Mouse (Mus musculus) retina, embryonic 14.5 days (tissue): ENCODE results near the gene Olfr314.
A peak's percentile ranks its signal among the peaks of the same experiment; 100 is the strongest.
"Not testable (repeated sequence)": the region's sequence is repeated elsewhere in the genome, so short reads cannot be mapped to it uniquely, and the experiment has no call there.

Experiments
- DNase-seq: peaks from one replicate; pipeline ENCODE4 v3.0.0-alpha.2; 2015; ENCODE audit warnings: low spot score

The Olfr314 gene

DNA sequence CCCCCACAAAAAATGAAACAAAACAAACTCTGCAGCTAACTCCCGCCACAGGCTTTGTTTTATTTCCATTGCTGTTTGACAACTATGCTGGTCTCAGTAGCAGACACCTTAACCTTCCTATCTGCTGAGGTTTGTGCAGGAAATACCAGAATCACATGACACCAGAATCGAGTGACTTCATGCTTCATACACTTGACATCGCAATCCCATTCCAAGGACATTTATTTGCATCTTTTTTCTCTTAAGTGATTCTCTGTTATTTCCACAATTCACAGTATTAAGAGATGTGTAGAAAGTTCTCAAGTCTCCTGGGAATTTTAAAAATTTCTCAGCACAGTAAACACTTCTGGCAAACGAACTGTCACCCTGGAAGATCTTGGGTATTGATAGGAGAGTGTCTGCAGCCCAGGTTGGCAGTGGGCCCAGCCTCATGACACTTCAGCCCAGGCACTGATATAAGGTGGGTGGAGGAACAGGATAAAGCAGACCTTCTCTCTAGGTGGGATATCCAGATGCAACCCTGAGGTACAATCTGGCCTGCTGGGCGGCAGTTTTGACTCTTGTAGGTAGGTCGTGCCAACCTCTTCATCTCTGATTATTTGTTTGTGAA lies at the start of gene Olfr314:
TSS of gene Olfr314 (plus strand) at position 473 of the 610 bp plus-strand sequence.
- no peak for DNase-seq

DNA sequence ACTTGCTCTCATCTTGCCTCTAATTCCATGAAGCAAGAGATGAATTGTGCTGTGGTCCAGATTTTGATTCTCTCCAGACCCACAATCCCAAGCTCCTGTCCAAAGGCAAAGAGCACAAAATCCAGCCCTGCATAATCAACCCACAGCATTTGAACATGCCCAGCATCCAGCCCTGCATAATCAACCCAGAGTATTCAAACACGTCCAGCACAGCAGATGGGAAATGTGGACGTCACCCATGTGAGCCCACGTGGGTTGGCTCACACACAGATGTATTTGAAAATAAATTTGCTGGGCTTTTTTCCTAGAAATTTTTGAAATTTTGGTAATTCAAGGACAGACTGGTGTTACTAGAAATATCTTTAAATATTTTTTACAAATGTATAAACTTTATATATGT lies 49.4 kb upstream of the Olfr314 start:
- no peak for DNase-seq

DNA sequence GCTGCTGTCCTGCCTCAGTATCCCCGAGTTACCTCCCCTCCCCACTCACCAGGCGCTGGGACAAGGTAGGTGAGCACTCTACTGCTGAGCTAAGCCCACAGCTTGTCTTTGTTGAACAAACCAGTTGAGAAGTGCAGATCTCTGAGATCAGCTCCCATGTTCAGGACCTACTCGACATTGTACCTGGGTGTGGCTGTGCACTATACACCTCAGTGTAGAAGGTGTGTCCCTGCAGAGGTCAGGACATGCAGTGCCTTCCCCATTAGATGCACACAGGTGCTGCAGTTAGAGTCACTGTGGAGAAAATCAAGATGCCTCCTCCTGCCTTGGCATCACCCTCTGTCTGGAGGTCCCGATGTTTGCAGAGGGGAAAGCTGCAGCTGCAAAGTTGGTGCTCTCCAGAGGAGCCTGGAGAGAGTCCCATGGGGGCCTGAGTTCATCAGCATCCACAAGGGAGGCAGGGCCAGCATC lies 43.9 kb upstream of the Olfr314 start, which contains the start of gene Olfr317:
TSS of gene Olfr317 (minus strand) at position 421 of the 471 bp plus-strand sequence.
- DNase-seq, result no peak

DNA sequence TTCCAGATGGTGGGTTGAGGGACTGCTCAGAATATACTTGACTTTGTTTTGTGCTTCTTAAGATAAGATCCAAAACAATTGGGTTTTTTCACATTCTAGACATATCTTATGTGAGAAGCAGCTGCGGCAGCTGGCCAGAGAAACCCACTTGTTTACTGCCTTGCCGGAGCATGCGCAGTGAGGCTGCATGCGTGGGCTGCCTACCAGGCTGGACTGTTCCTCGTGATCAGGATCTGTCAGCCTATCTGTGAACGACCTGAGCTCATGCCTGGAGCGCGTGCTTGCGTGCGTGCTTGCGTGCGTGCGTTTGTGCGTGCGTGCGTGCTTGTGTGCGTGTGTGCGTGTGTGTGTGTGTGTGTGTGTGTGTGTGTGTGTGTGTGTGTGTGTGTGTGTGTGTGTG lies 31.7 kb upstream of the Olfr314 start:
- DNase-seq, result not testable (repeated sequence)

DNA sequence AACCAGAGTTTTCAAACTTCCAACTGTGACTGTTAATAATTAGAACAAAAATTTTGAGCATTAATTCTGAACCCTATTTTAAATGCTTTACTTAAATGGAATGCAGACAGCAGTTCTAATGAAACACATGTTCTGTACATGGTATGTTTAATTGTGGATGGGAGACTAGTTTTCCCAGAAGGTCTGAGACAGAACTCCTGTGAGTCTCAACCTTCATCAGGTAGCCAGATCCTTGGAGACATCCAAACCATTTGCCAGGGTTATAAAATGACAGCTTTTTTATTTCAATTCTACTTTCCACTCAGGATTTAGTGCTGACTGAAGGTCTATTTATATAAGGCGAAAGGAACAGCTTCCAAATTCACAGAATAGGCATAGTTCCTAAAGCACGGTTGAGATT lies 30.3 kb upstream of the Olfr314 start, which contains the start of gene Olfr316:
TSS of gene Olfr316 (plus strand) at position 301 of the 400 bp plus-strand sequence.
- no peak for DNase-seq

DNA sequence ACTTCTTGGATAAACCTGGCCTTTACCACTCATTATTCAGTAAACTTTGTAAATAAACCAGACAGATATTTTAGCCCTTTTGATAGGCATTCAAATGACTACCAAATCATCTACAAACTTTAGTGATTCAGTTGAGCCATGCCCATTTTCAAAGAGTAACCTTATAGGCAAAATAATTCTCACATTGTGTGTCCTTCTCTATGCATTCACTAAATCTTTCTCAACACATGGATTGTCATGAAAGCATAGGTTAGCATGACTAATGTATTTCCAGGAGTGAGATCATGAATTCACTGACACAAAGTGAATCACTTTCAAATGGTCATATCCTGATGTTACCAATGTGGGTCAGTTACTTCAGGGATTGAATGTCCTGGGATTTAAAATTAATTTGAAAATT lies 9.9 kb upstream of the Olfr314 start, which contains the start of gene Olfr315:
TSS of gene Olfr315 (plus strand) at position 301 of the 400 bp plus-strand sequence.
- no peak for DNase-seq

DNA sequence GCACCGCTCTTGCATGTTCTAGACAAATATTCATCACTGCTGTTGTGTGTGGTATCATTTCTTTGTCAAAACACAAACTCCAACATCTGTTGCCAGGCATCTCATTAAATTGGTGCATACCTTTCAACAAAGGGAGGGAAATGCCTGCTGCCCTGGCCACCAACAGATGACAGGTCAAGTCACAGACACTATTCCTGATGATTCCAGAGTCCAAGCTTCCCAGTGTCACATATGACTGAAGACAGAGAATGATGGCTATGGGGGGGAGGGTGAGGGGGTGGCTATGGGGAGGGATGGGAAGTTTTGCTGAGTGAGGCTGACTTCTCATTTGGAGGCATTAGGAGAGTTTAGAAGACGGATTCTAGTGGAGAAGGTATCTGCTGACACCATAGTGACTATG lies 1.4 kb downstream of the Olfr314 start:
- DNase-seq, result no peak

DNA sequence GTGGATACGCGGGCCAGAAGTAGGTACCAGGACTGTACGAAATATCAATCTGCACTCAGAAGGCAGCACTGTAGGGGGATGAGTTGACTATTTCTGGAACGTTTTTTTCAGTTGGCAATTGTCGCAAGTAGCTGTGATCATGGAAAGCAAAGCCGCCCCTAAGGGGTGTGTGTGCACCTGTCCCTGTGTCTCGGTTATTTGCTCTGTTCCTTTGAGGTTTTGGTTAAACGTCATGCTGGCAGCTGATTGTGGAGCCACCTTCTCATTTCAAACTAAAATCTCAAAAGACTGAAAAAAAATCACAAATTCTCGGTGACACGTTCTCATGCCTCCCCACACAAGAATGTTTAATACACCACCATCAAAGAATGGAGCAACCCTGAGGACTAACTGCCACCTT lies 4.9 kb downstream of the Olfr314 start:
- no peak for DNase-seq

DNA sequence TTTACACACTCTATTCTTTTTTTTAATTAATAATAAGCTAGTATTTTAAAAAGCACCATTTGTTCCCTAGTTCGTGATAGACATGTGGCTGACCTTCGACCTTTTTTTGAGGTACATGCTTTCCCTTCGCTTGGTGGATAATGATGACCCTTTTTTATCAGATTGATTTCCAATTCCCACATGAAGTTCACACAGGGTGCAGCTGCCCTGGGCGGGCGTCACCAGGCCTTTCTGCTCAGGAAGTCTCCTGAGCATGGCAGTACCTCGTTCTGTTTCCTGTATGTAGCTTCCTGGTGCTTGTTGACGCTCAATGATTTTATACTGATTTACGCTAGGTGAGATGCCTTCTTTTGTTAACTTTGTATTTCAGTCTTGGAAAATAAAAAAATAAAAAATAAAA lies 5.6 kb downstream of the Olfr314 start:
- DNase-seq, result no peak

DNA sequence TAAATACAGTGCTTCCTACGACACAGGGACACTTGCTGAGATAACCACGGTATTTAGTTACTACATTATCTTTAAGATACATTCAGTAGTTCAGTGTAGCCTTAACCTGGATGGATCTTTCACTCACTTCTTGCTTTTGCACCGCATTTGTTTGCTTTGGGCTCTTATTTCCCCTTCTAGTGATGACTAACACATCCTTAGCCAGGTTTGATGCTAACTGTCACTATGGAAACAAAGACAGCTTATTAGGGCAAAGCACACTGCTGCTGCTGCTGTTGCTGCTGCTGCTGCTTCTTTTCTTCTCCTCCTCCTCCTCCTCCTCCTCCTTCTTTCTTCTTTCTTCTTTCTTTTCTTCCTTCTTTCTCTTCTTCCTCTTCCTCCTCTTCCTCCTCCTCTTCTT lies 6.8 kb downstream of the Olfr314 start:
- no peak for DNase-seq

DNA sequence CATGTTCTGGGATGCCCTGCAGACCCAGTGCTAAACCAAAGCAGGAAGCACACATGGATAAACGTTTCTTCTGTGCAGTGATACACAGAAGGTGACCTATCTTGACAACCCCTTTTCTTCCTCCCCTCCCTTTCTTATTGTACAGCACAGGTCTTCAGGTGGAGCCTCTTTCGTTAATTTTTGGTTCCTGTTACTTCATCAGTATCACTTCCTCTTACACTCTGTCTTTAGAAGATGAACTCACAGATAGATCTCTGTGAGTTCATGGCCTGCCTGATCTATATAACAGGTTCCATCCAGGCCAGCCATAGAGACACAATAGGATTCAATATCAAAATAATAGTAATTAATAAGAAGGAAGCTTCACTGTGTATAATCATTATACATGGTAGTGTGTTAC lies 7.3 kb downstream of the Olfr314 start:
- DNase-seq, result no peak

DNA sequence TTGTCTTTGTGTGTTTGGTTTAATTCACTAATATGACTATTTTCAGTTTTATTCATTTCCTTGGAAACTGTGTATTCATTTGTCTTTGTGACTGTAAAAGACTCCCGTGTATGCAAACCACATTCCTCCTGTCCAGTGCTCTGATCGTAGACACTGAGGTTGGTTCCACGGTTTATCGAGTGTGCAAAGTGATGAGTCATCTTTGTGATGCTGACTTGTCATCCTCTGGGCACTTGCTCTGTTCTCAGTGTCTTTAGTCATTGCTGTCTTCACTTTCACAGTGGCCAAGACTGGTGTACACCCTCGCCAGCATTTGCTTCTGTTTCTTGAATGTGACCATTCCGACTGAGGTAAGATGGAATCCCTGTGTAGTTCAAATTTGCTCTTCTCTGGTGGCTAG lies 7.9 kb downstream of the Olfr314 start:
- no peak for DNase-seq

DNA sequence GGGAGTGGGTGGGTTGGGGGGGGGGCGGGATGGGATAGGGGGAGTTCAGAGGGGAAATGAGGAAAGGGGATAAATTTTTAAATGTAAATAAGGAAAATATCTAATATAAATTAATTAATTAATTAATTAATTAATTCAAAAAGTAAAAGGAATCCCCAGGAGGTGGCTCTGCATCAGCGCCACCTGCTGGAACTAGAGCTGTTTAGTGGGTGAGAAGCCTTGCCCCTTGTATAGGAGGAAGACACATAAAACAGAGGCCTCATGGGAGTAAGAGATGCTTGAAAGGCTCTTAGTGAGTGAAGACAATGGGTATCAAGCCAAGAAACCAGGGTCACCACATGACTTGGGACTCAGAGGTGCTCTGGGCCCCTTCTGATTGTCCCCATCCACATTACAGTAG lies 13.1 kb downstream of the Olfr314 start:
- peak; percentile 12 for DNase-seq

DNA sequence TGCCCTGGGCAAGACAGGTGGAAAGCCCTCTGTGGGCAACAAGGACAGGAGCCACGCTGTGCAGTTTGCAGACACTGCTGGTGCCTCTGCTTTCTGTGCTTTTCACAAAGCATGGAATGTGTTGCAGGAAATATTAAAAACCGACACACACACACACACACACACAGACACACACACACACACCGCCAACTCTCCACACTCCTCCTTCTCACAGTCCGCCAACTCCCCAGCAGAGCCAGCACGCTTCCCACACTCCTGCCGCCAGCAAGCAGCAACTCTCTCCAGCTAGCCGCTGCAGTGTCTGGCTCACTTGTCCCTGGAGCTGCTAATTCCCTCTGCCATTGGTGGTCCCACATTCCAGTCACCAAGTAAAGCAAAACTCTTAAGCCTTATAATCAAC lies 14.1 kb downstream of the Olfr314 start:
- no peak for DNase-seq

DNA sequence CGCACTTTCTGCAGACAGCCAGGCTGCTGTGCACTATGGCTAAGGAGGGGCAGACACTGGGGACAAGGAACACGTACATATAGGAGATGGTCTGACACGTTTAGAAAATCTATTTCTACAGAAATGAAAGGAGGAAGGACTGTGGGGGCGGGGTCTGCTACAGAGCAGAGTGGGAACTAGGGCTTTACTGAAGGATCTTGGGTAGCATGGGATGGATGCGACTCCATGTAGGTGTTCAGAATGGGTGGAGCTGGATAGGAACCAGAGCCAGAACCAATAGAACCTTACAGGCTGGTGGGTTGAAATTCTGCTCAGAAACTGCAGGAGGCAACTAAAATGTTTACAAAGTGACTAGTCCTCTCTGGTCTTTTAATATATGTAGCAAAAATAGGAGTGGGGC lies 17.0 kb downstream of the Olfr314 start:
- DNase-seq, result no peak

DNA sequence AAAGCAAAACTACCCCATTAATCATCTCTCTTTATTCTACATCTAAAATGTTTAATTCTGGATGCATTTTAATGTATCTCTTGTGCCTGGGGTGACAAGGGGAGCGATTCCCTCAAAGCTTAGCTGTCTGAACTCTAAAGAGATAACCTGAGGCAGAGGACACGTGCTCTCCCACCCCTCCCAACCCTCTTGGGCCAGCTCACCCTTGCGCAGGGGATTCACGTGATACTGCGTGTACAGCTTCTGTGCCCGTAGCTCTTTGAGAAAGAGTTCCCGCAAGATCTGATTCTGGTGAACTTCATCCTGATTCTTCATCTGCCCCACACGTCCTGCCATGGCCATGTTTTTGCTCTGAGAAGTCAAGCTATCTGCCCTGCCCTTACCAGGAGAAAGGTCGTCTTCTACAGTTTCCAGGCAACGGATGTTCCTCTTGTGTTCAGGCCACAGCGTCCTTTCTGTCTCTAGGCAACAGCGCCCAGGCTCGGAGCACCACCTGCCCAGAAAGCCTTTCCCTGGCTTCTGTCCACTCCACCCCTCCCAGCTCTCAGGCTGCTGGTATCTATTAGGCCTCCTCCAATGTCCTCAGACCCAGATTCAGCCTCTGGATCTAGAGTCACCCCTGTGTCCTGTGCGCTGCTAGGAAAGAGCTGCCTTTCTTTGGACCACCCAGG lies 18.9 kb downstream of the Olfr314 start, which contains the start of gene Fam183b:
TSS of gene Fam183b (minus strand) at position 403 of the 671 bp plus-strand sequence.
- DNase-seq, result peak; percentile 78

DNA sequence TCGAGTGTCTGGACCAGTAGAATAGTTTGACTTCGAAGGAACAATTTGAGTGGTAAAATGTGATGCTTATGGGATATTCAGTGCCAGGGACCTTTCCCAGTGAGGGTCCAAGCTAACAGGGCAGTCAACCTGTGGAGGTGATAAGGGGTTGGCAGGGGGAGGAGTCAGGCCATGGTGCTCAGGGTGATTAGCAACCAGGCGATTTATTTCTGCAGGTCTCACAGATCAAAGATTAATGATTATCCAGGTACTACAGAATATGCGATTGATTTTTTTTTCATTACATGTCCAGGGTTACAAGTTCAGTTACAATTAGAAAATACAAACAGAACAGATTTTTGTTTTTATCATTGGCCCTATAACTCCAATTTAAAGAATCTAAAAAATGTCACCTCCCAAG lies 21.1 kb downstream of the Olfr314 start:
- no peak for DNase-seq

DNA sequence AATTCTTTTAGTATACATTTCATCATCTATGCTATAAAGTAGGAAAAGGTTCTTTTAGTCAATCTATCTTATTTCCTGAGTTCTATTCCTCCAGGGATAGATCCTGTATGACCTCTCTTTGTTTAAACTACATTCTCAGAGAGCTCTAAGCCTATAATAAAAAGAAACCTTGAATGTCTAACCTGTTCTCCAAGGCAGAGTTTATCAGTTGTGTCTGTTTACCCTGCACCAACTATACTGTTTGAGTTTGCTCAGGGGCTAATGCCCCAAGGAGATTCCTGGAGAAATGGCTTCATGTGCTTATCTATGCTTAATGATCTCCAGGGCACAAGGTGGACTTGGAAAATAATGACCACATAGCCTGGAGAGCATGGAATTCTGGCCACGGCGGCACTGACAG lies 21.6 kb downstream of the Olfr314 start:
- no peak for DNase-seq

DNA sequence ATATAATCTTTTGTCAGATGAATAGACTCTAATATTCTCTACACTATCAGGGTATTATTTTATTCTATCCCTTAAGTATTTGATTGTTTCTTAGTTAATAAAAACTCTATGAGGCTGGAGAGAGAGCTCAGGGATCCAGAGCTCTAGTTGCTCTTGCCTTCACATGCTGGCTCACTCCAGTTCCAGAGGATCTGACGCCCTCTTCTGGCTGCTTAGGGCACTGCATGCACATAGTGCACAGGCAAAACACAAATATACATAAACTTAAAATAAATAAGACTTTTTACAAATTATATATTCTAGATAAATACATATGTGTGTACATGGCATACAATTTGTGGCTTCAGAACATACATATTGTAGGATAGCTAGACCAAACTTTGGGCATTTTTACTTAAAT lies 29.2 kb downstream of the Olfr314 start:
- DNase-seq, result no peak

DNA sequence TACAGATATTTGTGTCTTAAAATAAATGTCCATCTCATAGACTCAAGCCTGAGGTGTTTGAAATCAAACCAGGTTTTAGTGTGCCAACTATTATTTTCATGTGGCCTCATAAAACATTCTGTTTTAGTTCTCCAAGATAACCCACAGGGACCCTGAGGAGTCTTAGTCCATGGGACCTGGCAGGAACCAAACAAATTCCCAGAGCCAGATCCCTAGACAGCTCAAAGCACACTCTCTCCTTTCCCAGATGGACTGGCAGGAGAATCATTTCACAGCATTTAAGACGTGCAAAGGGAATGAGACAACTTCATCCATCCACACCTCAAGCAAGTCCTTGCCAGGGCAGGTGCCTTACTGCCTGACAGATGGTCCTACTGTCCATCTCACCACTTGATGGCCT lies 31.9 kb downstream of the Olfr314 start, which contains the start of gene Olfr313:
TSS of gene Olfr313 (plus strand) at position 301 of the 400 bp plus-strand sequence.
- not testable (repeated sequence) for DNase-seq

DNA sequence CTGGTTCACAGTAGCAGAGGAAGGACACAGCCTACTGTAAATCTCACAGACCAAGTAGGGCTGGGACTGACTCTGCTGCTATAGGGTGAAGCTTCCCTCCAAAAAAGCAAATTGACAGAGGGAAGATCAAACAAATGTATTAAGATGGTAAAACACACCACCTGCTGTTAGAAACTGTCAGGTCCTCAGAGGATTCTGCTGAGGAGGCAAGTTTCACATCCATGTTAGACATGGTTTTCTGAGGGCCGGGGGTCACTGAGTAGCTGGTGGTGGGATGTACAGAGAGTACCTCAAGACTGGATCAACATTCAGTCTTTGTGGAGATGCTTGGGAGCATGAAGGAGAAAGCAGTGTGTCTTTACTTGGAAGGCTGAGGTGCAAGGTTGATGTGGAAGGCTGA lies 32.9 kb downstream of the Olfr314 start:
- no peak for DNase-seq

DNA sequence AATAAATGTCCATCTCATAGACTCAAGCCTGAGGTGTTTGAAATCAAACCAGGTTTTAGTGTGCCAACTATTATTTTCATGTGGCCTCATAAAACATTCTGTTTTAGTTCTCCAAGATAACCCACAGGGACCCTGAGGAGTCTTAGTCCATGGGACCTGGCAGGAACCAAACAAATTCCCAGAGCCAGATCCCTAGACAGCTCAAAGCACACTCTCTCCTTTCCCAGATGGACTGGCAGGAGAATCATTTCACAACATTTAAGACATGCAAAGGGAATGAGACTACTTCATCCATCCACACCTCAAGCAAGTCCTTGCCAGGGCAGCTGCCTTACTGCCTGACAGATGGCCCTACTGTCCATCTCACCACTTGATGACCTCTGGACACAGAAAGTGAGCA lies 46.2 kb downstream of the Olfr314 start, which contains the start of gene Olfr312:
TSS of gene Olfr312 (plus strand) at position 301 of the 400 bp plus-strand sequence.
- DNase-seq, result not testable (repeated sequence)

DNA sequence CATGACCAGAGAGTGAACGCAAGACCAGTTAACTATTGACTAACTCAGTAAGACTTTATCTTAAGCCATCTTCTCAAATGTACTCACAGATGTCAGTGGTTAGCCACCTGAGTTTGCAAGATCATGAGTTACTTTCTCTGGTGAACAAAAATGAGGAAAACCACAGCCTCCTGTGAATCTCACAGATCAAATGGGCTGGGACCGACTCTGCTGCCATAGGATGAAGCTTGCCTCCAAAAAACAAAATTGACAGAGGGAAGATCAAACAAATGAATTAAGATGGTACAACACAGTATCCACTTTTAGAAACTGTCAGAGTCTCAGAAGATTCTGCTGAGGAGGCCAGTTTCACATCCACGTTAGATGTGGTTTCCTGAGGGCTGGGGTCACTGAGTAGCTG lies 47.0 kb downstream of the Olfr314 start:
- no peak for DNase-seq
